Mouse (Mus musculus) embryo, embryonic 10 days (tissue): ENCODE measurements around the gene AC129217.1.

Source experiments
- DNase-seq: peaks from one replicate; pipeline ENCODE4 v3.0.0-alpha.2; 2015; ENCODE audit warnings: low spot score

Gene AC129217.1

DNA sequence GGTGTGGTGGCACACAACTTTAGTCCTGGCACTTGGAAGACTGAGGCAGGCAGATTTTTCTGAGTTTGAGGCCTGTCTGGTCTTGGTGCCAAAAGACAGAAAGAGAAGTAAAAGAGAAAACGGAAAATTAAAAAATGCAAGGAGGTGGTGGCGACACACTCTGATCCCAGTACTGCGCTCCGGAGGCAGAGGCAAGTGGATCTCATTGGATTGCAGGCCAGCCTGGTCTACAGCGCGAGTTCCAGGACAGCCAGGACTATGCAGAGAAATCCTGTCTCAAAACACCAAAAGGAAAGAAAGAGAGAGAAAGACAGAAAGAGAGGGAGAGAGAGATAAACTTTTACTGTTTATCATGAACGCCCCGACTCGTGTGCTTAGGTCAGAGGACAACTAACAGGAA lies 41.3 kb downstream of the AC129217.1 start:
- DNase-seq = no peak

DNA sequence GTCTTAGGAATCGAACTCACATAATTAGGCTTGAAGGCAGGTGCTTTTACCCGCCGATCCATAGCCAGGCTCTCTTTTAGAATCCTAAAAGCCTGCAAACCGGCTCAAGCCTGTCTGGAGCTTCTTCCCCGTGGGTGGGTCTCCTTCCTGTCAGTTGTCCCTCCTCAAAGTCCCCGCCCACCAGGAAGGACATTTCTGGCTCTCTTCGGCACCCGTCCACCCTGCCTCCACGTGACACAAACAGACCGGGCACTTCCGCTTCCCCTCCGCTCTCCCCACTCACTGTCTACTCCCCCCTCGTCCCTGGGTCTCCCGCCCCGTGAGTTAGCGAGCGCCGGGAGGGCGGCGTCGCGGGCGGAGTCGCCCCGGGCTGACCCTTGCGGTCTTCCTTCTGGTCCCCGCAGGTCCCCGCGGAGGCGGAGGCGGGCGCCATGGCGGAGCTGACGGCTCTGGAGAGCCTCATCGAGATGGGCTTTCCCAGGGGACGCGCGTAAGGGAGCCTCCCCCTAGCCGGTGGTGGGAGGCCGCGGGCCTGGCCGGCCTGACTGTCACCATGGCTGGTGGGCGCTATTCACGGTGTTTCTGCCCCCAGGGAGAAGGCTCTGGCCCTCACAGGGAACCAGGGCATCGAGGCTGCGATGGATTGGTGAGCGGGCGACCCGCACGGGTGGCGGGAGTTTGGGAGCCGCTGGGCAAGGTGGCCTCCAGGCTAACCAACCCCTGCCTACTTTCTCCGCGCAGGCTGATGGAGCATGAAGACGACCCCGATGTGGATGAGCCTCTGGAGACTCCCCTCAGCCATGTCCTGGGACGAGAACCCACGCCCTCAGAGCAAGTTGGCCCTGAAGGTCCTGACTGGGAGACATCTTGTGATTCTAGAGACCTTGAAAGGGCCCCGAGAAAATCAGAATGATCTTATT lies 42.0 kb downstream of the AC129217.1 start, which contains the start of gene Ubxn1:
Gene Ubxn1 (plus strand): TSS at position 230 of the 920 bp plus-strand sequence.
- DNase-seq = peak; percentile 98

DNA sequence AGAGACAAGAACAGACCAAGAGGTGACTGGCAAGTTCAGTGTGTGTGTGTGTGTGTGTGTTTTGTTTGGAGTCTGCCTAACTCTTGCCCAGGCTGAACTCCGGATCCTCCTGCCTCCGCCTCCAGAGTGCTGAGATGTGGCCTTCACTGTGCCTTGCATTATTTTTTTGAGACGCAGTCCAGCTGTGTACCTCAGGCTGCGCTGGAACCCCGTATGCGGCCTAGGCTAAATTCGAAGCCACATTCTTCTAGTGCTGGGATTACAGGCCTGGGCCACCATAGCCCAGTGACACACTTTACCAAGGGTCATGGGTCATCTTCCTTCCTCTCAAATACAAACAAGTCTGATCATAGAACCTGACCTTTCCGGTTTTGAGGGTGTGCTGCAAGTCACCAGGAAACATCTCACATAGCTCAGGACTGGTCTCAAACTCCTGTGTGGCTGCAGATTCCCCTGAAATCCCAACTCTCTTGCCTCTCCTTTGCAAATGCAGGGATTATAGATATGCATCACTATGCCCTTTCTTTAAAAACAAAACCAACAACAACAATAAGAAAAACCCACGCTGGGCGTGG lies 42.8 kb downstream of the AC129217.1 start:
- DNase-seq = no peak

DNA sequence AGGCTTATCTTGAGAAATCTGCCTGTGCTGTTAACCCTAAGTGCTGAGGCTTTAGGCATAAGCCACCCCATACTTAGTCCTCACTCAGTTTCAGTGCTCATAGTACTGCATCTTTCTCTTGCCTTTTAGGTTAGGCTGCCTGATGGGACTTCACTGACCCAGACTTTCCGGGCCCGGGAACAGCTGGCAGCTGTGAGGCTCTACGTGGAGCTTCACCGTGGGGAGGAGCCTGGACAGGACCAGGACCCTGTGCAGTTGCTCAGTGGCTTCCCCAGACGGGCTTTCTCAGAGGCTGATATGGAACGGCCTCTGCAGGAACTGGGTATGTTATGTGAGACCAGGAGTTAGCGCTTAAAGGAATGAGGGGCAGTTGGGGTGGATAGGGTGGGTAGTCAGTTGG lies 45.5 kb downstream of the AC129217.1 start:
- no peak for DNase-seq

DNA sequence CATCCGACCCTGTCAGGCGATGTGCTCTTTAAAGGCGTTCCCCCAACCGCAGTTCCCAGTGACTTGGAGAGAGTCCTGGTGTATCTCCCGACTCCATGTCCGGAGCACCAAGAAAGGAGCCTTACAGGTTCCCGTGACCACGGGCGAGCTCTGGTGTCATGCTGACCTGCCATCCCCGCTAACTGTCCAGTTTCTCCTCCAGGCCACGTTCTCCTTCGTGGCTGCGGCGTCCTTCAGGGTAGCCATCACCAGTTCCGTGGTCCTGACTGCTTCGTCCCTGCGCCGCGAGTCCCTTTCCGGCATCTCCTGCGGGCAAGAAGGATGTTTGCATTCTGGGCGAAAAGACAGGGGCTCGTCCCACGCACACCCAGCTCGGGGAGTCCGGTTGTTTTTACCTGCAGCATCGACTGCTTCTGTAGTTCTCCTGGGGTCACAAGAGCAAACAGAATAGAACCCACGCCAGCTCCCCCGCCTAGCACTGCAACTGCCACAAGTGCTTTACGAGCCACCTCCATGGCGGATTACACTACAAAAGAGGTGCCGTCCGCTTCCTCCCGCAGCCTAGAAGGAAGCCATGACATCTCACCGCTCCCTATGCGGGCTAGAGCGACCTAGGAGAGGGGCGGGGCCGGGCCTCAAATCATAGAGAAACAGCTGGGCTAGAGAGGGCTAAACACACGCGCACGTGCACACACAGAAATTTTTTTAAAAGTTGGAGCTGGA lies 50.9 kb downstream of the AC129217.1 start, which contains the start of gene Uqcc3:
Gene Uqcc3 (minus strand): TSS at position 613 of the 723 bp plus-strand sequence.
- peak; percentile 91 for DNase-seq

DNA sequence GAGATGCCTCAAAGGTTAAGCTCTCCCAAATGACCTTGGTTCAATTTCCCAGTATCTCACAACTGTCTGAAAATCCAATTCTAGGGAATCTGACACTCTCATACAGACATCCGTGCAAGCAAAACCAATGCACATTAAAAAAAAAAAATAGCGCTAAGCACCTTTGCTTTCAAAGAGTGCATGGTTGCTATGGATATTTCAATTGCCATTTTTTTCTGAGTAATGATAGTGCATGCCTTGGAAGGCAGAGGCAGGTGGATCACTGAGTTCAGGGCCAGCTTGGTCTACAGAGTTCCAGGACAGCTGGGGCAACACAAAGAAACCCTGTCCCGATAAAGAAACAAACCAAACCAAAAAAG lies 51.4 kb downstream of the AC129217.1 start:
- no peak for DNase-seq

DNA sequence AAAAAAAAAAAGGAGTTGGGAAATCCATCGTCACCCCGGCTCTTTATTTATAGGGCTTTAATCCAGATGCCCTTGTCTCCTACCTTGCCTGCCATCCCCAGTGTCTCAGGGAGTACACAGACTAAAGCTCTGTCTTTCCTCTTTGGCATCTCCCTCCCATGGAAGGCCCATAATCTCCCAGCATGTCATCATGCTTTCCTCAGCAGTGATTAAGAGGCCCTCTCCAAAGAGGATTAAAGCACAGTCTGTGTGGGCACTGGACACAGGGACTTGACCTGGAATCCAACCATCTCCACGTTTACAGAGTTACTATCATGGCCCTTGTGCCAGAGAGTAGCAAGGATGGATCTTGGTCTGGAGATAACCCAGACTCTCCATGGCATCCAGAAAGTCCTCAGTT lies 54.0 kb downstream of the AC129217.1 start, which contains the start of the genes Lbhd1 and Gm49403:
Gene Lbhd1 (plus strand): TSS at position 117 of the 400 bp plus-strand sequence.
Gene Gm49403 (plus strand): TSS at position 315 of the 400 bp plus-strand sequence.
- no peak for DNase-seq

DNA sequence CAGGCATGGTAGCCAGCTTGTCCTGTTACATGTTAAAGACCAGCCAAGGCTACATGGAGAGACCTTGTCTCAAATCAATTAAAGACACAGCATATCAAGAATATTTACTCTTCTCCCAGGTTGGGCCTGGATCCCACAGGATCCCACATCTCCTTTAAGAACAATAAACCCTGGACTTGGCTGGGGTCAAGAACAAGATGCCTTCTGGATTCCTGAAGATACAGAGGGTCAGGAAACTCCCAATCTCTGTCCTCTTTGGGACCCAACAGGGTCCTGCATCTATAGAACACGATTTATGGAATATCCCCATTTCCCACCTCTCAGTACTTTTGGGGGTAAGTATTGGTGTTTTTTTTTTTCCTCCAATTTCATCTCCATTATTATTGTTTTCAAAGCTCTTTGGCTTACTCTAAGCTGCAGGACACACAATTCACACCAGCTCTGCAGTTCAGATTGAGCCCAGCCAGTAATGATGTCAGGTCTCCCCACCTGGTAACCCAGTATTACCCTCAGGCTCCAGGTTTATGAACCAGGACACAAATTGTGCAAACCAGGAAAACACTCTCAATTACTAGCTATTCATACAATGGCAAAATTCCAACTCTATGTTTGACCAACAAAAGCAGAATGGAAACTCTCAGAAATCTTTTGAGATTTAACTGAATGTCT lies 57.5 kb downstream of the AC129217.1 start:
- peak; percentile 14 for DNase-seq

DNA sequence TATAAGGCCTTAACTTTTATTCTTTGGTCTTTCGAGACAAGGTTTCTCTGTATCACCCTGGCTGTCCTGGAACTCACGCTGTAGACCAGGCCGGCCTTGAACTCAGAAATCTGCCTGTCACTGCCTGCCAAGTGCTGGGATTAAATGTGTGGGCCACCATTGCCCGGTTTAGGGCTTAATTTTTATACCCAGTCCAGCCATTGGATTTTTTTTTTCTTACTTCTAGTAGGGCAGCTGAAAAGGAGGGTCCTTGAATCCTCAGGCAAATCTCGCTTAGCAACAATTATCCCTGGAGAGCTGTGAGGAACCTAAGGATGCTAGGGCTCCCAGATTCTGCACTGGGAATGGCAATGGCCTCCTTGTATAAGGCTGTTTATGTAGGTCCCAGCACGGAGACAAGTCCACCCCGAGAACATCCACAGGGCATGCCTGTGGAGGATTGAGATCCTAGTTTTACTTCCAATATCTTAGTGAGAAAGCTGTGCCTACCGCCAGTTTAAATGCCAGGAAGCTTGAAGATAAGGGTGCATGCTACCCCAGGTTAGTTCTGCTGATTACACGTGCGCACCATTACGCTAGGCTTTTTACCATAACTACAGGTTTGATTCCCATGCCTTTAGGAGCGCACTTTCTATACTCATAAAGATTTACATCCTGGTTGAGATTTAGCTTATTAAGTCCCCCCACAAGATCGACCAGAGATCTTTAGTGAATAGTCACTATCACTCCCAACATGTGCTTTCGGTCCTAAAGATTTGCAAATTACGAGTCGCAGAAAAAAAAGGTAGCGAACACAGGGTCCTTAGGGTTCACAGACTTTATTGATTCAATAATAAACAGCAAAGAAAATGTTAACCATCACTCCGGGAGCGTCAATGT lies 58.3 kb downstream of the AC129217.1 start:
- DNase-seq = peak; percentile 21

DNA sequence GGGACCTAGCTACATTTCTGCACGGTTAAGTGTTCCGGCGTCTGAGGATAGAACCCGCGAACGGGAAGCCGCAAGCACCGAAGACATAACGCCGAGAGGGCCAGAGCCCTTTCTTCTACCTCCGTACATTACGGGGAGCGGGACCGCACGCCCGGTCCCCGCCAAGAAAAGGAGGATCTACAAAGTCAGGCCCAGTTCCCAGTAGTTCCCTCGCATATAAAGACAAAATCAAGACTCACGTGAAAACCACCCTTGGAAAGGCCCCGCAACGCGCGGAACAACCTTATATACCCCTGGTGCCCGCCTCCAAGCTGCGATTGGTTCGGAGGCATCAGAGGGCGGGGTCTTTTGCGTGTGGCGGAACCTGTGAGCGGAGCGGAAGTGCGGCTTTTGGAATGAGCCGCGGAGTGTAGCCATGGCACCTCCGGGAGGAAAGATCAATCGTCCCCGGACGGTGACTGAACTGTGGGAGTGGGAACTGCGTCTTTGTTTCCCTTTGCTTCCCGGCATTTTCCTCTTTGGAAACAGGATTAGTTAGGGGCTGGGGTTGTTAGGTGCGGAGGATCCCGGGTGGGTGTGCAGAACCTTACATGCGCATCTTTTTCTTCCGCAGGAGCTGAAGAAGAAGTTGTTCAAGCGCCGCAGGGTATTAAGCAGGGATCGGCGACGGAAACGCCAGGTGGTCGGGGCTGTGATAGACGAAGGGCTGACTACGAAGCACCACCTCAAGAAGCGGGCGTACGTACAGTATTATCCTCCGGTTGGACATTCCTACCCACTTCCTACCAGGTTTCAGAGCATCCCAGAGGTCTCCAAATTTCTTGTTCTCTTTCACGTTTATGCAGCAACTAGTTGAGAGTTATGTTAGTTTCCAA lies 59.2 kb downstream of the AC129217.1 start, which contains the start of the genes 1810009A15Rik and Gm49416:
Gene 1810009A15Rik (plus strand): TSS at position 343 of the 875 bp plus-strand sequence.
Gene Gm49416 (plus strand): TSS at position 416 of the 875 bp plus-strand sequence.
- DNase-seq = peak; percentile 98
